Mouse (Mus musculus) liver, embryonic 13.5 days (tissue): ENCODE measurements around the gene Arel1. TPM values are rescaled to one million over a fixed set of nuclear protein-coding genes. Genes with fewer than 3 reads are reported as not detected.

ENCODE experiments used
- ATAC-seq: fragments of 200-750 bp; cut with Nextera tagmentation; 2 replicates; pipeline ENCODE4 v1.8.0; 2017; ENCODE audit warnings: low read depth, mild to moderate bottlenecking, moderate number of reproducible peaks, moderate library complexity
- DNase-seq: peaks from one replicate; pipeline ENCODE4 v3.0.0; 2022
- H3K27ac ChIP-seq: fragments of 300-500 bp; sonication (generic); 2 replicates; pipeline ENCODE4 v1.5.1; 2015; ENCODE audit warnings: moderate library complexity, mild to moderate bottlenecking, inconsistent platforms
- H3K27me3 ChIP-seq: fragments of 300-500 bp; sonication (generic); 2 replicates; pipeline ENCODE4 v1.6.1; 2015; ENCODE audit warnings: mild to moderate bottlenecking, inconsistent platforms
- H3K36me3 ChIP-seq: fragments of 300-500 bp; sonication (generic); 2 replicates; pipeline ENCODE4 v1.6.1; 2015; ENCODE audit warnings: mild to moderate bottlenecking, inconsistent platforms
- H3K4me1 ChIP-seq: fragments of 300-500 bp; sonication (generic); replicated peaks from 2 replicates; pipeline ENCODE4 v1.6.1; 2015; ENCODE audit warnings: inconsistent platforms
- H3K4me2 ChIP-seq: fragments of 300-500 bp; sonication (generic); 2 replicates; pipeline ENCODE4 v1.6.1; 2015; ENCODE audit warnings: inconsistent platforms, mild to moderate bottlenecking, moderate library complexity
- H3K4me3 ChIP-seq: fragments of 300-500 bp; sonication (generic); replicated peaks from 2 replicates; pipeline ENCODE4 v1.5.1; 2015; ENCODE audit warnings: mild to moderate bottlenecking, inconsistent platforms
- H3K9ac ChIP-seq: fragments of 300-500 bp; sonication (generic); 2 replicates; pipeline ENCODE4 v1.6.1; 2015; ENCODE audit warnings: mild to moderate bottlenecking, inconsistent platforms
- H3K9me3 ChIP-seq: fragments of 300-500 bp; sonication (generic); replicated peaks from 2 replicates; pipeline ENCODE4 v1.6.1; 2016; ENCODE audit warnings: inconsistent platforms
- WGBS: fragments of 180-500 bp; shearing (Covaris S2); methylation state at CpG from one replicate; pipeline ENCODE4 v1.1.7; 2015; ENCODE audit not compliant: insufficient replicate concordance; 5-methylcytosine and 5-hydroxymethylcytosine counted together
- polyA plus RNA-seq: library from polyadenylated mRNA; unstranded; fragments of >200 nt; fragmentation: Nextera tagmentation; extraction: Ambion mirVana; gene quantifications from 2 replicates; pipeline ENCODE4 v1.2.1, GENCODE M21; 2015

Gene Arel1
- polyA plus RNA-seq, 1 experiment from 2014 or later = 13.3 TPM

DNA sequence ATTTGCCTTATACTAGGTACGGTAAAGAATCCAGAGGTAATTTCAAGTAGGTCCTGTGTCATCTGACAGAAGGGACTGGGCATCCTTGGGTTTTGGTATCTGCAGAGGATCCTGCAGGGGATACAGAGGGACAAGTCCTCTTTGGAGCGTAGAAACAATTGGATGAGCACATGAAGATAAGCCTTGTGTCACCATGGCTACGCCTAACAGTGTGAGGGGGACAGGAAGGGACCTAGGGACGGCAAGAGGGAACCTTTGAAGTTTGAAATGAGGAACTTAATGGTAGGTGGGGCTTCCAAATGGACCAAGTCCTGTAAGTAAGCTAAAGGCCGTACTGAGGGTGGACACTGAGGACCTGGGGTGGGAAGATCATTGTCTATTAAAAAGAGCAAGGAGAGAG, 73.4 kb downstream of the Arel1 start:
- Histone ChIP-seq H3K4me2 (no peak overlapping the region), H3K27me3 (0 out of 2 replicates have a peak, but pooled peaks cover 6% of the 10 kb centered on the region), H3K27ac (no peak overlapping the region), H3K9ac (no peak overlapping the region), H3K9me3 (no peaks in the 10 kb centered on the region), H3K4me3 (no peak overlapping the region), H3K4me1 (no peaks in the 10 kb centered on the region), H3K36me3 (no peaks in the 10 kb centered on the region)
- ATAC-seq = no peak
- no peak for DNase-seq
- WGBS = 34% methylated on average over 5 of the region's 5 CpGs

DNA sequence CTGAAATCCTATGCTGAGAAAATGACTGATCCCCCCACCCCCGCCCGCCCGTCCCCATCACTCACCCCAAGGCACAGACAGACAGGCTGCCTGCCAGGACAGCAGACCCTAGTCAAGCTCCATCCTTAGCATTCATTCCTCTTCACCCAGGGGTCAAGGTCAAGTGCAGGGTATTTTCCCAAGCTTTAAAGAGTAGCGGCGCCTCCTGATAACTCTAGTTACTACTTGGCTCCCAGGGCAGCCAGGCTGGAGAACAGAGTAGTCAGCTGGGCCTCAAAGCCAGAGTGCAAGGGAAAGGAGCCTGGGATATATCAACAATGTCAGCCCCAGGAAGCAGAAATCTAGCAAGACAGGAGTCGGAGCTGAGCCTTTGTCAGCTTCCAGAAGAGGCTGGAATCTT, 74.5 kb downstream of the Arel1 start:
- DNase-seq = no peak
- Histone ChIP-seq H3K27me3 (0 out of 2 replicates have a peak, but pooled peaks cover 6% of the 10 kb centered on the region), H3K9me3 (no peaks in the 10 kb centered on the region), H3K36me3 (no peaks in the 10 kb centered on the region), H3K4me1 (no peaks in the 10 kb centered on the region), H3K4me3 (no peak overlapping the region), H3K27ac (no peak overlapping the region), H3K9ac (no peak overlapping the region), H3K4me2 (no peak overlapping the region)
- ATAC-seq = no peak
- WGBS = 70% methylated on average over 6 of the region's 6 CpGs

DNA sequence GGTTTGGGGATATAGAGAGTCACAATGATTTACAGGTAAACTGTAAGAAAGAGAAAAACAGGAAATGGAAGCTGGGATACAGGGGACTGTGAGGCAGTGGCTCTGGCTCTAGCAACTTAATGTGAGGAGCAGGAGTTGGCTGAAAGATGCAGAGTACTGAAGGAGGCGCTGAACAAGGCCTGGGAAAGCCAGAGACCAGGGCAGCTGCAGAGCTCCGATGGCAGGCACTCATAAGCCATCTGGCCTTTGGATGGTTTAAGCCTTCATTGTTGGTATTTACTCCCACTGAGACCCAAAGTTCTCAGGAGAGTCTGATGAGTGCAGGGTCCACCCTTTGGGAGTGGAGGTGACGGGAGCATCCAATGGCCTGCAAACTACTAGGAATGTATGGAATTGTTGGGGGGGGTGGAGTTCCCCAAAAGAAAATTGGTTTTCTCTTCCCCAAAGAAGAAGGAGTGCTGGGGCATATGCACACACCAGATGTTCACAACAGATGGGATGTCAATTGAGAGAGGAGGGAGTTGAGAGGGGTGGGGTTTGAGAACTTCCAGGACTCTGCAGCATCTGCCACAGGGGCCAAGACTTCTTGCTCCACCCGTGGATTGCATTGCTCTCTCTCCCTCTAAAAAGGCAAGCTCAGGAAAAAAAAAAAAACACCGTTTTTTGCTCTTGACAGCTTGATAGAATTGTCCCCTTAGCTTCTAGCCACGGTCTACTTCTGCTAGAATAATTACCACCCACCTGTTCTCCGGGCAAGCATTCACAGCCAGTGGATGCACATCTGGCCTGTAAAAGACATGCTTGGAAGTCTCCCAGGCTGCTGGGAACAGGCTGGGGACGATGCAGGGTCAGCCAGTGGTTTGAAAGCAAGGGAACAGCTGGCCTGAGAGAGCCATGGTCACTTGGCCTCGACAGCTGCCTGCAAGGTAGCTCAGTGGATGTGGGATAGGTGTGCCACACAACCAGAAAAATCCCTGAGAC, 76.8 kb downstream of the Arel1 start:
- Histone ChIP-seq H3K9me3 (no peaks in the 10 kb centered on the region), H3K4me3 (no peak overlapping the region), H3K36me3 (no peaks in the 10 kb centered on the region), H3K27ac (no peak overlapping the region), H3K4me1 (no peaks in the 10 kb centered on the region), H3K9ac (no peak overlapping the region), H3K27me3 (0 out of 2 replicates have a peak, but pooled peaks cover 10% of the 10 kb centered on the region), H3K4me2 (no peak overlapping the region)
- no peak for ATAC-seq
- DNase-seq = no peak
- 54% methylated on average over 9 of the region's 9 CpGs for WGBS

DNA sequence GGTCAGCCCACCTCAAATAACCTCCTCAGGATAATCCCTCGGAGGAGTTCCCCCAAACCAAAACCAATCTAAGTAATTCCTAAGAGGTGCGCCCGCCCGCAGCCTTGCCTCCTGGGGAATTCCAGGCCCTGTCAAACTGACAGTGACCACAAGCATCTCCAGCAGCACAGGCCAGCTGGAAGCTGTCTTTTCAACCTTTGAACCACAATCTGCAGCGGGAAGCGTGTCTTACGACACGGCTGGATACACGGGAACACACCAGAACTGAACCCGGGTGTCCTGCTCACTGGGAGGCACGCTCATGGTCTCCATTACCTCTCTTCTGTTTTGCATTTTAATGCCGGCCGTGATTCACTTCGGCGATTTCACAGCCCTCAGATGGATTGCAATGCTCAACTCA, 80.4 kb downstream of the Arel1 start:
- no peak overlapping the region for H3K4me2 ChIP-seq
- H3K4me3 ChIP-seq = no peak overlapping the region
- DNase-seq = no peak
- H3K9me3 ChIP-seq = no peaks in the 10 kb centered on the region
- WGBS = 67% methylated on average over 15 of the region's 15 CpGs
- H3K9ac ChIP-seq = no peak overlapping the region
- no peak for ATAC-seq
- H3K27me3 ChIP-seq = peaks cover 8% of the 10 kb centered on the region; the same call in 1 of the 2 replicates
- no peaks in the 10 kb centered on the region for H3K4me1 ChIP-seq
- no peaks in the 10 kb centered on the region for H3K36me3 ChIP-seq
- H3K27ac ChIP-seq = no peak overlapping the region

DNA sequence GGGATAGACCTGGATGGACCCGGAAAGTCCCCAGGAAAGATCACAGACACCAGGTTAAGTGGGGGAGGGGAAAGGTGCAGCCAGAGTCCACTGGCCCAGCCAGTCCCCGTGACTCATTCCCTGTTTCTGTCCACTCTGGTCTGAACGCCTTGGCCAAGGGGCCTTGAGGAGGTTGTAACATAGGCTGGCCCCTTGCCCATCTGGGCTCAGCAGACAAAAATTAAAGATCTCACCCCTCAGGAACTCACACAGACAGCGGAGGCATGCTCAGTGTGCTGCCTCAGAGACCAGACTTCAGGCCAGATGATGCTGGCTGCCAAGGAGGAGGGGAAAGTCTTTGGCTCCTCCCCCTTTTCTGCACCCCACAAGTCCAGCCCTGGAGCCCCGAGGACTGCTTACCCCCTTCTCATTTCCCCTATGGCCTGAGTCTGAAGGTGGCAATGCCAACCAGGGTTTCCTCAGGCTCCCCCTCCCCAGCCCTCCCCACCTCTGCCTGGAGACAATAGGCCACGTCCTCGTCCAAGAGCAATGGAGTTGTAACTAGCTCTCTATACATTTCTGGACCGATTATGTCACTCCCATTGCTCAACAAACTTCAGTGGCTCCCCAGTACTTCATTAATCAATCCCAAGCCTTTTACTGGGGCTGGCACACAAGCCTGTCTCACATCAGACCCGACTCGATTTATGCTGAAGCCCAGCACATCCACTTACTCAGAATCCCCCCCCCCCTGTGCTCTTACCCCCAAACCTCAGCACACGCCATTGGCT, 85.4 kb downstream of the Arel1 start:
- Histone ChIP-seq H3K27me3 (peaks cover 21% of the 10 kb centered on the region), H3K27ac (no peak overlapping the region), H3K9me3 (no peaks in the 10 kb centered on the region), H3K9ac (no peak overlapping the region), H3K4me1 (no peaks in the 10 kb centered on the region), H3K4me2 (no peak overlapping the region), H3K36me3 (no peaks in the 10 kb centered on the region), H3K4me3 (no peak overlapping the region)
- no peak for DNase-seq
- no peak for ATAC-seq
- 62% methylated on average over 11 of the region's 11 CpGs for WGBS

DNA sequence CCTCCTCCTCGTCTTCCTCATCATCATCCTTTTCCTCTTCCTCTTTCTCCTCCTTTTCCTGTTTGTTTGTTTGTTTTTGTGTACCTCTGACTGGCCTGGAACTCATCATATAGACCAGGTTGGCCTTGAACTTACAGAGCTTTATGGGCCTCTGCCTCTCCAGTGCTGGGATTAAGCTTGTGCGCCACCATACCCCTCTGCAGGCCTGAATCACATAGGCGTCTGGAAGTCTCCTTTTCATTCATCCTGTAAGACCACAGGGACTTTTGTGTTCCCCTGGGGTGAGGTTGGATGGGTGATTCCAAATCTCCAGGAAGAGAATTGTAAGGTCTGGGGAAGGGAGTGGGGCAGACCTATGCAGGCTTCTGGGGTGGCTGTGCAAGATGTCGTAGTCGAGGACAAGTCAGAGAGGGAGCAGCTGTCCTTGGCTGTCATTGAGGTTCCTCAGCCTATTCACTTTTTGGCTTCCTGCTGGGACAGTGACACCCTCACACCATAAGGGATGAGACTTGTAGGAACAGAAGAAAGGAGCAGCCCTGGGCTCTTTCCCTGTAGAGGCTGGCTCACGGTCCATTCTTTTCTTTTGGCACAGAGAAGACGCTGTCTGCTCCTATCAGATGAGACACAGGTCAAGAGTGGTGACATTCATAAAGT, 86.2 kb downstream of the Arel1 start:
- WGBS = 69% methylated on average over 7 of the region's 7 CpGs
- DNase-seq (no peak), ATAC-seq (no peak)
- Histone ChIP-seq H3K4me1 (no peaks in the 10 kb centered on the region), H3K9me3 (no peaks in the 10 kb centered on the region), H3K4me3 (no peak overlapping the region), H3K4me2 (no peak overlapping the region), H3K27ac (no peak overlapping the region), H3K27me3 (peaks cover 28% of the 10 kb centered on the region), H3K9ac (no peak overlapping the region), H3K36me3 (no peaks in the 10 kb centered on the region)

DNA sequence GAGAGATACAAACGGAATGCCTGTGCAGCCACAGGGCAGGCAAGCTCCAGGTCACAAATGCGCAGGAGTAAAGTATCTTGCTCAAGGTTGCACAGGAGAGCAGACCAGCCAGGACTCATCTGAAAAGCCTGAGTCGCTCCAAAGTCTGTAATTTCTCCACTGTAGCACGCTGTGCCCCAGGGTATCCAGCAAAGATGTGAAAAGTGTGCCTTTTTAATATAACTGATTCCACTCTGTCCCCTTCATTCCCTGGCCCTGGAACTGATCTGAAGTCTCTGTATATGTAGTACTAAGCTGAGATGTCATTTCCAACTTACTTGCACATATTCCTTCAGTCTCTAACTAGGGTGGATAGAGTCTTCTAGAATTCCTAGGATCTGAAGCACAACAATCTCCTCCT, 87.9 kb downstream of the Arel1 start:
- ATAC-seq = no peak
- H3K4me1 ChIP-seq = no peaks in the 10 kb centered on the region

DNA sequence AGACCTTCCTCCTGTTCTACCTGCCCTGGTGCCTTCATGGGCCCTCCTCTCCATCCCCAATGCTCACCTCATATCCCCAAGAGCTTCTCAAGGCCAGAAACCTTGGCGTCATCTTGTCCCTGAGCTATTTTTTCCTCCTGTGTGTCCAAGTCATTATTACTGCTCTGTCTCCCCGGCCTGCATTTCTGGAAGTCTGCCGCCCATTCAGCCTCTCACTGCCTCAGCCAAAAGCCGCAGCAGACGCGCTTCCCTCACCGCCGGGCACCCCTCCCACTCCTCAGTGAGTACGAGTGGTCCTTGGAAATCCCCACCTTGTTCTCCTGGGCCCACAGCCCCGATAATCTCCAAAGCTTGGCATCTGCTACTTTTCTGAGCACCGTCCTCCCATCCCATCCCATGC, 90.6 kb downstream of the Arel1 start:
- ATAC-seq (no peak), DNase-seq (no peak)
- Histone ChIP-seq H3K9me3 (no peaks in the 10 kb centered on the region), H3K27ac (no peak overlapping the region), H3K4me2 (no peak overlapping the region), H3K27me3 (peaks cover 68% of the 10 kb centered on the region), H3K36me3 (no peaks in the 10 kb centered on the region), H3K4me3 (no peak overlapping the region), H3K4me1 (peaks cover 17% of the 10 kb centered on the region), H3K9ac (no peak overlapping the region)
- WGBS = 51% methylated on average over 11 of the region's 11 CpGs

More for the DNA sequence above, 87.9 kb downstream of the Arel1 start:
- WGBS = 59% methylated on average over 4 of the region's 4 CpGs
- Histone ChIP-seq H3K4me2 (no peak overlapping the region), H3K9me3 (no peaks in the 10 kb centered on the region), H3K4me3 (no peak overlapping the region), H3K9ac (no peak overlapping the region), H3K27ac (no peak overlapping the region), H3K27me3 (peaks cover 45% of the 10 kb centered on the region), H3K36me3 (no peaks in the 10 kb centered on the region)
- no peak for DNase-seq

DNA sequence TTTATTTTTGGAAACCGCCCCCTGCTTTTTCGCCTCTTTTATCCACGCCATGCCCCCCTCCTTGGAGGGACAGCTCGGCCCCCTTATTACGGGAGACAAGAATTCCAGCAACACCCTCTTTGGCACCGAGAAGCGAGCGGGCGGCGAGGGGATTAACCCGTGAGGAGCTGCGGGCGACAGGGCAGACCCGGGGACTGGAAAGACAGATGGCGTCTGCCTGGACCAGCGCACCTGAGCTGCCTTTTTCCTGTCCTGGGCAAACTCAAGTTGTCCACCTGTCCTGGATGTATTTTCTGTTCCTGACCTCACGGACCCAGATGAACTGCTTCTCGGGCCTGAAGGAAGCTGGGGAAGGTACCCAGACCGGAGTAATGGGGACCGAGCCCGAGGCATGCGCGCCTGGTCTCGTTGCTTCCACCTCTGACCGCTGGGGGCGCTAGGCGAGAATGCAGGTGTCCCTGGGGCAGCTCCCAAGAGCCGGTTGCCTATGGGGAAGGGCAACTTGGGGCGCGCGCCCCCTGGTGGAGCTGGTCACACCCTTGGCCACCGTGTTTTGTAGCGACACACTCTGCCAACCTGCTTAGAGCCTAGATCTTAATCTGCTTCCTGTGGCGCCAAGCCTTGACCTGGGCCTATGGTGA, 94.1 kb downstream of the Arel1 start, which contains the start of gene Ltbp2:
Ltbp2 (minus strand) TSS at position 52 of the 641 bp plus-strand sequence.
- Histone ChIP-seq H3K4me2 (peak within 1 kb of the TSS; percentile 49), H3K4me3 (peak within 1 kb of the TSS; percentile 24), H3K36me3 (no peaks in the 10 kb centered on the region), H3K9me3 (no peaks in the 10 kb centered on the region), H3K27me3 (peaks cover 84% of the 10 kb centered on the region), H3K27ac (no peak within 1 kb of the TSS), H3K4me1 (peaks cover 17% of the 10 kb centered on the region), H3K9ac (no peak within 1 kb of the TSS)
- peak; percentile 91 for ATAC-seq
- peak; percentile 81 for DNase-seq
- WGBS = 3% methylated on average over 34 of the region's 34 CpGs

DNA sequence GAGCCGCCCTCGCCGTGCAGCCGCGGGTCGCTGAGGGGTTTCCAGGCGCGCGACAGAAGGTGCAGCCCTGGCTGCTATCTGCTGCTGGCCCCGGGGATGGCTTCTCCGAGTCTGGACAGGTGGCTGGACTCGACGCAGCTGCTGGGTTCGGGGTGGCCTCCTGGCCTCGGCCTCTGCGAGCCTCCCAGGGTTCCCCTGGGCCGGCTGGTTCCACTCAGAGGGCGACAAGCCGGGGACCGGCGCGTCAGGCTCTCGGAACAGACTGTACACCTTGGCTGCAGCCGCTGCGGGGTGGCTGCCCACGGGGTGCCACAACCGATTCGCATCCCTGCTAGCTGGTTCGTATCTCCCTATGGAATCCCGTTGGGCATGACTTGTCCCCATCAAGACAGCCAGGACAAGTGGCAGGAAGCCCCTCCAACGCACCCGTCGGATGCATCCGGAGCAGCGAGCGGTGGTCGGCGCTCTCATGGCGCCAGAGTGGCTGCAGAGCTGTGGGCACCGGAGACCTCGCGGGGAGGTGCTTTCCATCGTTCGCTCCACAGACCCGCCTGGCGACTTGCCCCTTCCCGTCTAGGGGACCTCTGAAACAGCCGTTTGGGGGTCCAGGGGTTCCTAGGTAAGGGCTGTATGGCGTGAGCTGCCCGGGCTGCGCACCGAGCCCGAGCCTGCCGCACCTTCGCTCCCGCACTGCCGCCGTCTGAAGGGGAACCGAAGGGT, 94.8 kb downstream of the Arel1 start:
- DNase-seq = no peak
- WGBS = 4% methylated on average over 58 of the region's 59 CpGs

More for the DNA sequence above, 94.8 kb downstream of the Arel1 start:
- Histone ChIP-seq H3K4me2 (peak overlapping the region; percentile 49), H3K4me1 (peaks cover 17% of the 10 kb centered on the region), H3K27me3 (peaks cover 83% of the 10 kb centered on the region), H3K9me3 (no peaks in the 10 kb centered on the region), H3K9ac (no peak overlapping the region), H3K36me3 (no peaks in the 10 kb centered on the region), H3K27ac (no peak overlapping the region), H3K4me3 (peak overlapping the region; percentile 24)
- ATAC-seq = no peak
